Mouse (Mus musculus): ENCODE measurements around the gene Mgat4a. TPM values are rescaled to one million over a fixed set of nuclear protein-coding genes. Genes with fewer than 3 reads are reported as not detected.

The Mgat4a gene
- total and polyA plus RNA-seq, 2 experiments from 2014 or later = 8.2 to 23.4 TPM

- peaks cover 64% of the 10 kb centered on the region for H3K36me3 ChIP-seq (ENCODE audit: insufficient read depth)
Measured at GRCm38 (mm10) chr1:37399734-37400133, 141.1 kb downstream of the Mgat4a start.

GRCm38 (mm10) chr1:37398961-37399360 lies 141.9 kb downstream of the Mgat4a start:
- Histone ChIP-seq H3K27ac (ENCODE audit: low read depth, low read length) (no peak overlapping the region), H3K36me3 (ENCODE audit: insufficient read depth) (peaks cover 61% of the 10 kb centered on the region), H3K9me3 (ENCODE audit: low read length) (no peaks in the 10 kb centered on the region), H3K4me2 (ENCODE audit: low read depth) (no peak overlapping the region), H3K9ac (no peak overlapping the region), H3K4me1 (ENCODE audit: insufficient read depth) (no peaks in the 10 kb centered on the region), H3K27me3 (ENCODE audit: insufficient read depth, low read length) (no peaks in the 10 kb centered on the region), H3K4me3 (ENCODE audit: low read depth, low read length) (no peak overlapping the region)
- WGBS = 77% methylated on average over 3 of the region's 3 CpGs
- no peak for ATAC-seq
- DNase-seq = no peak
- TF ChIP-seq CTCF (IDR thresholded peaks at IDR 0.05; ENCODE audit: low read depth) = no peak

More at GRCm38 (mm10) chr1:37399734-37400133, 141.1 kb downstream of the Mgat4a start:
- no peak for TF ChIP-seq CTCF (IDR thresholded peaks at IDR 0.05; ENCODE audit: low read depth)
- DNase-seq = no peak
- no peak for ATAC-seq
- no peaks in the 10 kb centered on the region for H3K27me3 ChIP-seq (ENCODE audit: insufficient read depth, low read length)
- WGBS = 81% methylated on average over 8 of the region's 8 CpGs
- no peak overlapping the region for H3K4me3 ChIP-seq (ENCODE audit: low read depth, low read length)
- no peak overlapping the region for H3K9ac ChIP-seq
- H3K4me2 ChIP-seq (ENCODE audit: low read depth) = no peak overlapping the region
- H3K9me3 ChIP-seq (ENCODE audit: low read length) = no peaks in the 10 kb centered on the region
- no peak overlapping the region for H3K27ac ChIP-seq (ENCODE audit: low read depth, low read length)
- H3K4me1 ChIP-seq (ENCODE audit: insufficient read depth) = no peaks in the 10 kb centered on the region

- Histone ChIP-seq H3K4me3 (ENCODE audit: low read depth, low read length) (no peak overlapping the region), H3K27me3 (ENCODE audit: insufficient read depth, low read length) (no peaks in the 10 kb centered on the region), H3K36me3 (ENCODE audit: insufficient read depth) (peaks cover 59% of the 10 kb centered on the region), H3K4me2 (ENCODE audit: low read depth) (no peak overlapping the region), H3K4me1 (ENCODE audit: insufficient read depth) (no peaks in the 10 kb centered on the region), H3K27ac (ENCODE audit: low read depth, low read length) (no peak overlapping the region), H3K9me3 (ENCODE audit: low read length) (no peaks in the 10 kb centered on the region), H3K9ac (no peak overlapping the region)
- WGBS = 83% methylated on average over 1 of the region's 1 CpGs
- no peak for DNase-seq
- TF ChIP-seq CTCF (IDR thresholded peaks at IDR 0.05; ENCODE audit: low read depth) = no peak
- no peak for ATAC-seq
Measured at GRCm38 (mm10) chr1:37396481-37396880, 144.3 kb downstream of the Mgat4a start.

- H3K4me2 ChIP-seq (ENCODE audit: low read depth) = no peak overlapping the region
- H3K27ac ChIP-seq (ENCODE audit: low read depth, low read length) = no peak overlapping the region
- no peaks in the 10 kb centered on the region for H3K9me3 ChIP-seq (ENCODE audit: low read length)
- TF ChIP-seq CTCF (IDR thresholded peaks at IDR 0.05; ENCODE audit: low read depth) = no peak
- WGBS = 54% methylated on average over 5 of the region's 5 CpGs
- peaks cover 69% of the 10 kb centered on the region for H3K36me3 ChIP-seq (ENCODE audit: insufficient read depth)
- H3K27me3 ChIP-seq (ENCODE audit: insufficient read depth, low read length) = no peaks in the 10 kb centered on the region
- no peaks in the 10 kb centered on the region for H3K4me1 ChIP-seq (ENCODE audit: insufficient read depth)
- no peak overlapping the region for H3K9ac ChIP-seq
- no peak overlapping the region for H3K4me3 ChIP-seq (ENCODE audit: low read depth, low read length)
- DNase-seq (no peak), ATAC-seq (no peak)
Measured at GRCm38 (mm10) chr1:37393174-37393573, 147.6 kb downstream of the Mgat4a start.

Other genes with a start within 250 kb of the Mgat4a start
- gene Inpp4a, start 241.2 kb downstream of the Mgat4a start, total RNA-seq (2014; rRNA removed) = 34.3 and 41.2 TPM in 2 replicates
- 52.0 and 72.1 TPM in 2 replicates for gene Inpp4a, start 241.2 kb downstream of the Mgat4a start, polyA plus RNA-seq (2015; fragmentation: Nextera tagmentation; extraction: Ambion mirVana)
- 36.2 and 45.3 TPM in 2 replicates for gene Coa5, start 110.9 kb downstream of the Mgat4a start, total RNA-seq (2014; rRNA removed)
- 28.5 and 37.1 TPM in 2 replicates for gene Coa5, start 110.9 kb downstream of the Mgat4a start, polyA plus RNA-seq (2015; fragmentation: Nextera tagmentation; extraction: Ambion mirVana)
- 78.3 and 88.8 TPM in 2 replicates for gene Unc50, start 110.9 kb downstream of the Mgat4a start, total RNA-seq (2014; rRNA removed)
- 125 and 139 TPM in 2 replicates for gene Unc50, start 110.9 kb downstream of the Mgat4a start, polyA plus RNA-seq (2015; fragmentation: Nextera tagmentation; extraction: Ambion mirVana)
- gene 2010300C02Rik, start 179.1 kb upstream of the Mgat4a start, total RNA-seq (2014; rRNA removed) = 20.5 and 22.7 TPM in 2 replicates
- 10.4 and 13.6 TPM in 2 replicates for gene 2010300C02Rik, start 179.1 kb upstream of the Mgat4a start, polyA plus RNA-seq (2015; fragmentation: Nextera tagmentation; extraction: Ambion mirVana)